Mouse (Mus musculus) layer of hippocampus, adult 8-10 months (tissue): ENCODE measurements around the gene Phactr3. TPM values are rescaled to one million over a fixed set of nuclear protein-coding genes. Genes with fewer than 3 reads are reported as not detected.

ENCODE experiments used
- DNase-seq, 2 experiments: peaks; one replicate each; pipeline ENCODE4 v3.0.0; 2022; ENCODE audit warnings: low spot score in 2 of 2
- total RNA-seq, 4 experiments: library from RNA; stranded (reverse); gene quantifications; 2 replicates each; pipeline ENCODE4 v1.2.4; 2022

The Phactr3 gene
- total RNA-seq, 4 experiments from 2014 or later = 123 to 135 (median 125) TPM

DNA sequence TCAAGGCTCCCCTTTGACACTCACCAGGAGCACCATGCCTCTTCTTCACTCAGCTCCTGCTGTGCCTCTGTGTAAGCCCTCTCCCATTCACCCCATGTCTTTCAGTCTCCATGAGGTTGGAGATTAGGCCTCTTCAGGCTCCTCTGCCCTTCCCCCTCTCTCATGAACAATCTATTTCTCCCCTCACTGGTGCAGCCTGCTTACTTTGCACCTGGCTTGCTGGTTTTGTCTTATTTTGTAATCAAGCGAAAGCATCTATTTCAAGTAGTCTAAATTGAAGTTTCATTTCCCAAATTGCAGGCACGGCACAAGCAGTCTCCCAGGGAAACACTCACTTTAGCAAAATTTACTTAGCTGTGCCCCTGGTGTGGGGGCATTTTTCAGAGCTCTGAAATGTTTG lies 70.2 kb downstream of the Phactr3 start:
- no peak for DNase-seq

DNA sequence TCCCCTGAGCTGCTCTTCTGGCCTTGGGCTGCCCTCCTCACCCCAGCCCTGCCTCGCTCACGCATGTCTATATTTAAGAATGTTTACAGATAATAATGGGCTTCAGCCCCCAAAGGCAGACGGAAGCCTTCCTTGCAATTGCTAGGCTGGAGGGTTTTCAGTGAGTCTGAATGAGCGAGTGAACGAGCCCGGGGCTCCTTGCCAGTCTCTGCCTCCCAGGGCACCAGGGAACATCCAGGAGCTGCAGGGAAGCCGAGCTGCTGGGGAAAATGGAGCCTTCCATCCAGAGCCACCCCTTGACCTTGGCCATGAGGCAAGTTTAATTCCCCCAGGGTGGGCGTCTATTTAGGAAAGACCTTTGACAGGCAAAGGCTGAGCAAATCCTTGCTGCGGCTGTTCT lies 74.1 kb downstream of the Phactr3 start:
- peak; percentile 51 to 55 for DNase-seq

DNA sequence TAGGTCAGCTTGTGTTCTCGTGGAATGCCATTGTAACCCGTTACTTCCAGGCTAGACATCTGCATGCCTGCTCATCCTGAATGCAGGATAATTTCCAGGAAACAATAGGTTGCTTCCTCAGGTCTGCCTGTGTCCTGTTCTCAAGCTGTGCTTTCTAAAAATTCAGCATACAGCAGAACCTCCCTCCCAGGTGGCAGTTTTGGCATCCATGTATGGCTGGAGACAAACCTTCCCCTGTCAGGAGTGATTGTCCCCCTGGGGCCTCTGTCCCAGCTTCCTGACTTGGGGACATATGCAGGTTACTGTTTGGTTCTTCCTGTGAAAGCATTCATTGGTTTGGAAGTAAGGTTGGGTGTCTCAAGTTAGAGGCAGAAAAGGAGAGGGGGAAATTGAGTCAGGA lies 74.7 kb downstream of the Phactr3 start:
- DNase-seq = no peak

DNA sequence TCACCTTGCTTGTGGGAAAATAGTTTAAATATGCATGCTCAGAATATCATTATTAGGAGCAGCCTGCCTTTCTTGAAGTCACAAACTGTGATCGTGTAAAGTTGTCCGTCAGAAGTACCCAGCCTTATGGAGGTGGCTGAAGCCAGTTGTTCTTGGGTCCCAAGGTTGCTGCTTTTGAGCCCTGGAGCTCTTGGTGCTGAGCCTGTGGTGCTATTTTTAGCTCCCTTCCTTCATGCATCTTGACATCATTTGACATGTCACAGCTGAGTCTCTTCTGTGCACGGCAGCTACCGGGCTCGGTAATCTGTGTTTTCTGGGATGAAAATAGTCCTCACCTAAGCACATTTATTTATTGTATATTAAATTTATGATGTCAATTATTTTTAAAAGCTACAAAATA lies 76.1 kb downstream of the Phactr3 start:
- no peak for DNase-seq

DNA sequence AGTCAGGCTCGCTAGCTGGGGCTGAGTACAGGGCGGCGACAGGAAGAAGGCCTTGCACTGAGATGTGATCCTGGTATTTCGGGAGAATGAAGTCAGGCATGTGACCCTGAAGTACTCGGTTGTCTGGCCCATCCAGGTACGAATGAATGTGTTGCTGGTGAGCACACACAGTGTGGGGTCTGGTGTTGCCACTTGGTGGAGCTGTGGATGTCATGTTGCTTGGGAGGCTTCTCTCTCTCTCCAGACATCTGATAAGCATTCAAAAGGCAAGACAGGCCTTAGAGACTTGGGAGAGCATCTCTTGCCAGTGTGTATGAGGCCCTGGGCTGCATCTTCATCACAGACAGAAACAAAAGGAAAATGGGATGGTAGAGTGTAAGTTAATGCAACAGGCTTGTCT lies 77.3 kb downstream of the Phactr3 start:
- DNase-seq = no peak

DNA sequence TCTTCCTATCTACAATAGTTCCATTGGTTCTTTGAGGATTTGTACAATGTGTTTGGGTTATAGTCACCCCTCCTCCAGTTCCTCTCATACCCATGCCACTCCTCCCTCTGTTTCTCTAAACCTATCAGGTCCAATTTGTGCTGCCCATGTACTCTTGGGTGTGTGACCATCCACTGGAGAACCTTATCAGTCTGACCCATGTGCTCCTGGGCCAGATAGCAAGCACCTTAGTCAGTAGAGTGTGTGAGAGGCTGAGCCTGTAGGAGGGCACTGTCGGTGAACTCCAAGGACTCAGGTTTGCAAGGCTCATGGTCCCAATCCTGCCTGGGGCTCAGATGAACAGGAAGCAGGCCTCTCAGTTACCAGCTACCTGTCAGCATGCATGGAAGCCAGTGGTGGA lies 78.8 kb downstream of the Phactr3 start:
- DNase-seq = no peak

DNA sequence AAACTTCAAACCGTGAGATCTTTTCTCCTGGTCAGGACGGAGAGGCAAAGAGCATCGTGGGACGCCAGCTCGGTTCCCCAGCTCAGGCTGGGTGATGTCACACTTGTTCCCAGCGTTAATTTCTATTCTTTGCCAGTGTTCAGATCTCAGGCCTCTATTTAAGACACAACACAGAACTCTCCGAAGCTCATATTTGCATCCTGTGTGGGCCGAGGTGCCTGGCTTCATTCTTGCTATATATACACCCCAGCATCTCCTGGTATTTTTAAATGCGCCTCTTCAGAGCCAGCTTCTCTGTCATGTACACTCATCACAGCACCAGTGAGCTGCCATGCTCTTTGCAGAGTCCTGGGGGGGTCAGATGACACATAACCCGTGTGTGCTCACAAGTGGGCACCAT lies 85.7 kb downstream of the Phactr3 start:
- no peak for DNase-seq

DNA sequence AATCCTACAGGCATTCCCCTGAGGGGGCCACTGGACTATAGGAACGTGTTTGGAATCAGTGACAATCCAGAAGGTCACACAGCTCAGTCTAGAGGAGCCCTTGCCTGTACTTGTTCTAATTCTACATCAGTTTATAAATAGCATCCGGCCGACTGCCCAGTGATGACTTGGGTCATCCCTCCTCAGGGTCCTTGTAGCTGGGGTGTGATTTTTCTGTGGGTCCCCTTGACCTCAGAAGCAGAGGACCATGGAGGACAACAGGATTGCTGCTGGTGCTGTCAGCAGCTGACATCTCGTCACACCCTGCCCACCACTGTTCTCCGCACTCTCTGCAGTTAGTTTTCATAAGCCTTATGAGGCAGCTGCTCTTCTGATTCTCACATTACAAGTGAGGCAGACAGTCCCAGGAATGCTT lies 89.4 kb downstream of the Phactr3 start:
- DNase-seq = no peak

DNA sequence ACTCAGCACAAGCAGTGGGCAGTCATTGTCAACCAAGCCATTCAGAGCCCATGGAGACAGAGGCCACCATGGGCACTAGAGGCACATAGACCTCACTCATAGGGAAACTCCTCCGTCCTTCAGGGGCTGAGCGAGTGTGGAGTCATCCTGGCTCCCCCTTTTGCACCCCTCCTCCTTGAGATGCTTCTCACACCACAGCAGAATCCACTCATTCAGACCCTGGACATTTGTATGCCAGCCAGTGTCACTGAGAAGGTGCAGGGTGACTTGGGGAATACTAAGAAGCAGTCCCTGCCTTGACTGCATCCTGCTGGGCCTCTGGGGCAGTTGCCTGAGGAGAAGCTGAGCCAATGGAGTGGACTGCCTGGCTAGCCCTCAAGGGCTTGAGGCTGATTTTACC lies 95.1 kb downstream of the Phactr3 start:
- DNase-seq = peak in 1 of 2 experiments; percentile 66

DNA sequence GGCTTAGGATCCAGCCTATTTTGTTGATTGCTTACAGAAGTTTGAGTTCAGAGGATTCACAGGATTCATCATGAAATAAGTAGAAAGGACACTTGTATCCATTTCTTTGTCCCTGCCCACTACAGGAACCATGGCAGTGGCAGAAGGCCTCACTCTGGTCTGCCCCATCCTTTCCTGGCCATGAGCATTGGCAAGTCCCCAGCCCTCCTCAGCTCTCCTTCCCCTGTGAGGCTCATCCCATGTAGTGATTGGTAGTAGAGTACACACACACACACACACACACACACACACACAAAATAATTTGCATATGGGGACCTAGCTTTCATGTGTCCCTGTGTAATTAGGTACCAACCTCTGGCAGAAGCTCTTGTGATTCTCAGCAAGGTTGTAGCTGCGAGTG lies 95.8 kb downstream of the Phactr3 start:
- no peak for DNase-seq

DNA sequence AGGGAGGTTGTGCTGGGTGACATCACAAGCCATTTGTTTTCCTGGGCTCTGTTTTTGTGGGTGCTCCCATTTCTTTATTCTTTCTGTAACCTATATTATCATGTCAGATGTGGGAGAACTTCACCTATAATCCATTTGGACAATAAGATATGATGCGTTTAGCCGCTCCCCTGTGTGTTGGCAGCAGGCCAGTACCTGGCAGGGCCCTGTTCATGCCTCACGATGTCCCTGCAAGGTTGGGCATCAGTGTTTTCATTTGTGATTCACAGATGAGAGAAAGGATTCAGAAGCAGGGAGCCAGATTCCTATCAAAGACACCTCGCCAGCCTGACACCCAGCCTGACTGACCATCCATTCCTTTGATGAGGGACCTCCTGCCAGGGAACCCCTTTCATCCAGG lies 99.7 kb downstream of the Phactr3 start:
- DNase-seq = no peak

DNA sequence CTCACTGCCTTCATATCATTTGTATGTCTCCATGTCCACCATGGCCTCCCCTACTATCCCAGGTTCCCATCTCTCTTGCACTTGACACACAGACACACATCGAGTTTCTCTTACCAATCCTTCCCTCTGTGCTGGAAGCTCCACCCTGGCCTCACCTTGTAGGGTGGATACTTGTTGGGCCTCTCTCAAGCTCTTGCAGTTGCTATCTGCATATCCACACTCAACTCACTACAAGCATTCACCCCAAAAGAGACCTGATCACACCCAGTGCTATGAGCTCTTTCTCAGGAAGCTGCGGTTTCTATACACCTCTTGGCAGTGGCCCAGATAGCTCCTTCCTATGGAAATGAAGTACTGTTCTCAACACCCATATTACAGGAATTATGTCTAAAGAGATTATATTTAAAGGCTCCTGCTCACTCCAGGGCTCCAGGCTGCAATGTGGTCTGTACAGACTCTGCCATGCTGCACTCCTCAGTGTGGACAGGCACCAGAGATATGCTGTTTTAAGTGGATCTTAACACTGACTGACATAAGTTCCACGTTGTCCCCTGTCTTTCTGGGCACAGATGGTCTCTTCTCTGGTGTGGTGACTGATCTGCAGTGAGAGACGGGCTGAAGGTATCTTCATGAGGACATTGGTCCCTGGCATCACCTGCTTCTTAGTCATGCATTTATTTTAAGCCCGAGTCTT lies 100.8 kb downstream of the Phactr3 start:
- DNase-seq = no peak

DNA sequence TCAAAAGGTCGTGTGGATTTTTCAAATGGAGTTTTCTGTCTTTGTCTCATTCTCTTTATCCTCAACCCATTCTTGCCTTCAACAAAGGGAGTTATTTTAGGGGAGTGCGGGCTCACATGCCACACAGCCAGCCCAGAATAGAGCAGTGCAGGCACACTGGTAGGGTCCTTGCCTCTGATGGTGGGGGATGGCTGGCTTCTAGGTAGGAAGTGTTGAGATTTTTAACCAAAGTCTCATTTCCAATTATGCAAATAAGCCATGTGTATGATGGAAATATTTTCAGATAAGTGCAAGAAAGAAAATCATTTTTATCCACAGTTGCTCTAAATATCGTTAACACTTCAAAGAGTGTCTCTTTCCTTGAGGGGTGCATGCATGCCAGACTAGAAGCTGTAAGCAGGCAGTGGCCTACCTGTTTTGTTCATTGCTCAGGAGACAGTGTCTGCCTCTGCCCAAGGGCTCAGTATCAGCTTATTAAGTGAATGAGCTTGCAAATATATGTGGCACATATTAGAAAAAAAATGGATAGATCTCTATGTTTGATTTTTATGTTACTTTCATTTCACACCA lies 101.5 kb downstream of the Phactr3 start:
- DNase-seq = no peak

DNA sequence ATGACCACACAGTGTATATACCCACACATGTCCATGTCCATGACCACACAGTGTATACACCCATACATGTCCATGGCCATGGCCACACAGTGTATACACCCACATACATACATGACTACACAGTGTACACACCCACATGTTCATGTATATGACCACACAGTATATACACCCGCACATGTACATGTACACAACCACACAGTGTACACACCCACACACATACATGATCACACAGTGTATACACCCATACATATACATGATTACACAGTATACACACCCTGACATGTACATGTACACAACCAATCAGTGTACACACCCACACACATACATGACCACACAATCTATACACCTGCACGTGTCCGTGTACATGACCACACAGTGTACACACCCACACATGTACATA lies 102.2 kb downstream of the Phactr3 start:
- DNase-seq = no peak

DNA sequence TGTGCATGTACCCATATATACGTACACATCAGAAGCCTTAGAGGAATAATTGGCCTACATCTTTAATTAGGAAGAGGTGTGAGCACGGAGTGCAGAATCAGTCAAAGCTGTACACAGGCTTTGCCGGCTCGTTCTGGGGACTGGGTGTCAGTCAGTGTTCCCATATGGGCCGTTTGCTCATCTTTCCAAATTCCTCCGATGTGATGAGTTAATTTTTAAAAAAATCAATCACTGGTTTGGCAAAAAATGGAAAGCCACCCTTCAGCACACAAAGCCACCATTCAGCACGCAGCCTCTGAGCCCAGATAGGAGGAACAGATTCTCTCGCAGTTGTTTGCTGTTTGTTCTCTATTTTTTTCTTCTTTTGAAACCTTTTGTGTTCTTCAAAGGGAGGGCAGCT lies 110.5 kb downstream of the Phactr3 start:
- peak in 1 of 2 experiments; percentile 25 for DNase-seq

DNA sequence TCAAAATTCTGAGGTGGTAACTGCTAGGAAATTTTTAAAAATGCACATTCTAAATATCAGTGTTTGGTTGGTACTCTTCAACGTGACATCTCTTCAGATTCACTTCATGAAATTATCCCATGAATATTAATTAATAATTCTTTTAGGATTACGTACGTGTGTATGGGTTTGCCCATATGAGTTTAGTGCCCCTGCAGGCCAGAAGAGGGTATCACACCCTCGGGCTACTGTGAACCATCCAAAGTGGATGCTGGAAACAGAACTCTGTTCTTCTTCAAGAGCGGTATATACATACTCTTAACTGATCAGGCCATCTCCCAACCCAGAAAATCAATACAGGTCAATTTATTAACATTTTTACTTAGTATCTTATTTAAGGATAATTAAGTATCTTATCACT lies 114.7 kb downstream of the Phactr3 start:
- no peak for DNase-seq

DNA sequence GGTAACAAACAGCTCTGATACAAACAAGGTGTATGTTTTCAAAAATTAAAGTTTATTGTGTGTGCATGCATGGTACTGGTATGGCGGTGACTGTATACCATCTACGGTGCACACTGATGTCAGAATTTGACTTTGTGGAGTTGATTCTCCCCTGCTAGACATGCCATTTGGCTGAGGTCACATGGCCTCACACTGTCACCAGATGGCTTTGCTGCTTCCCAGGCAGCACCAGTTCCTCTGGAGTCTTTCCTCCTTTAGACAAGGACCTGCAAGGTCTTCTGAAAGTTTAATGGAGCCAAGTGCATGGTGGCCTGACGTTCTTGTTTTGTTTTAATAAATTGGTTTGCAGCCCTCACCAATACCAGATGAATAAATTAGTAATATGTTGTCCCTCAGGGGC lies 118.3 kb downstream of the Phactr3 start:
- no peak for DNase-seq

DNA sequence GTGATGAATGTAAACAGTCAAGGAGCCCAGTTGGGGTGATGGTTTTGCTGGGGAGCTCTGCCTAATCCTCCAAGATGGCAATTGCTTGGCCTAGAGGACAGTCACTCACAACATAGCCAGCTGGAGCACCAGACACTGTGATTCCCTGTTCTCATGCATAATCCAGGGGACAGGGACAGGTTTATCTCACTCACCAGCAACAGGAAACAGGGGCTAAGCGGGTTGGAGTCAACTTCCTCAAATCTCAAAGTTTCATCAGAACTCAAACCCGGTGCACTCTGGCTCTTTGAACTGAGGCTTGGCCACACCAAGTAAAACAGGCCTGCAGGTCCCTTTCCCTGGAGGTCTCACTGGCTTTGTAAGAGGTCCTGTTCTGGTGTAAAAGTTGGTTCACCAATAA lies 119.7 kb downstream of the Phactr3 start:
- DNase-seq = no peak

DNA sequence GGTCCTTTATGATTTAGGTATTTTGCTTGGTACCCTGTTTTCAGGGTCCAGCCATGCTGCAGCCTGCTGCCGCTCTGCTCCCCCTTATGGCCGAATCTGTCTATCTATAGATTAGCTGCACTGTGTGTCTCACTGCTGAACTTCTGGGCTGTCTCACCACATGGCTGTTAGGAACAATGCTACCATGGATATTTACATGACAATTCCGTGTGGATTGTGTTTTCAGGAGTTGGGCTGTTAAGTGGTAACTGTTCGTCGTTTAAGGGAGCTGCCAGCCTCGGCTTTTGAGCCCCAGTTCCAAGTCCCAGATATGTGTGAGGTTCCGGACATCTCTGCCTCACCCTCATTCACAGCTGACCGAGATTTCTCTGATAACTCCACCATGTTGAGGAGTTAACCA lies 122.1 kb downstream of the Phactr3 start:
- no peak for DNase-seq

DNA sequence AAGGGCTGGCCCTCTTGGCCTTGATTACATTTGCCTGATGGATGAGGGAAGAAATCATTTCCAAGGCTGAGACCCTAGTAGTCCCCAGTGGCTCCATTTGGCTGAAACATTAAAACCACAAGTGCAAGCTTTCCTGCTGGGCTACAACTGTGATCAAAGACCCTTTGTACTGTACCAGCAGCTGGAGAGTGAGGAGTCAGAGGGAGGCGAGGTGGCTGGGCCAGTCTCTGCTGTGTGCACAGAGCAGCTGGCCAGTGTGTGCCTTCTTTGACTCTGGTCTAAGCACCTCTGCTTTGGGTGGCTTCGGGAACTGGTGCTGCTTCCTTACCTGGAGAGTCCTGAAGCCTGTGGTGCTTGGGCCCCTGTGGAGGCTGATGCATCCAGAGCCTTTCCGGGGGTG lies 122.6 kb downstream of the Phactr3 start:
- DNase-seq = no peak

DNA sequence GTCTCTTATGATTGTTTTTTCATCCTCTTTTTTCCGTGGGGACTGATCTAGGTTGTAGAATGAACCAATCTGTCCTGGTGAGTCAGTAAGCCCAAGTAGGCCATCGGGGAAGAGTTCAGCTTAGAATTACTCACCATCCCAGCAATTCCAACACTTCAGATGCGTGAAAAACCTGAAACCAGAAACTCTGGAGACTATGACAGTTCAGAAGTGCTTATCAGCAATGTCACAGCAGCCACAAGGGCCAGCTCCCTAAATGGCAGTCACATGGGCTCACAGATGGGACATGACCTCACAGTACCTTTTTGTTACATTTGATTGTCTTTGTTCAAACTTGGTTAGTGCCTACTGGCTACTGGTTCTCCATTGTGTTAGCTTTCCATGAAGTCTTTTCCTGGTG lies 124.2 kb downstream of the Phactr3 start:
- DNase-seq = no peak

DNA sequence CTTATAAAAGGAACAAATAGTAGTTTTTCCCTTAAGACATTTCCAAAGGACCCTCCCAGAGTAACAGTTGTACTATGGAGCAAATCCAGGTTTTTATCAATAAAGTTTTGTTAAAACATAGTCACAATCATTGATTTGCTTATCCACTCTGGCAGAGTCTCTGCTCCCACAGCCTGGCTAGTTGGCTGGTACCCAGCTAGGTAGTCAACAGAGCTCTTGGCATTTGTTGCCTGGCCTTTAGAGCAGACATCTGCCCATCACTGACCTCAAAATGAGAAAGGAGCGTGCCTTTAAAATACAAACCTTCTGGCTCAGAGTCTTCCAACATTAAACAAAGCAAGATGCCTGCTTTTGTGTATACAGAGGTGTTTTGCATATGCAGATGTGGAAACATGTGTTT lies 126.1 kb downstream of the Phactr3 start:
- no peak for DNase-seq

DNA sequence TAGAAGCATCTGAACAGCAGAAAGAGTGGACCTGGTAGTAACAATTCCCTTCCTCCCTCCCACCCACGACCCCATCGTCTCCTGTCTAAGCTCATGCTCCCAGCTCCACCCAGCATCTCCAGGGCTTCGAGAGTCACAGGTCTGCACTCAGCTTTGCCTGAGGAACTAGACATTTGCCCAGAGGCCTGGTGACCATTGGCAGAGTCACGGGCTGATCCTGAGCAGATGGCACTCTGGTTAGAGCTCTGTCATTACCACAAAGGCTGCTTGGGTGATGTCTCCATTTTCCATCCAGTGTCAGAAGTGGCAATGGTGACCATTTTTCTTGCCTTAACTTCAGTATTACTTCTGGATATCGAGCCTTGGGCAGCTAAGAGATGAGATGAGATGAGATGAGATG lies 127.1 kb downstream of the Phactr3 start:
- DNase-seq = no peak

DNA sequence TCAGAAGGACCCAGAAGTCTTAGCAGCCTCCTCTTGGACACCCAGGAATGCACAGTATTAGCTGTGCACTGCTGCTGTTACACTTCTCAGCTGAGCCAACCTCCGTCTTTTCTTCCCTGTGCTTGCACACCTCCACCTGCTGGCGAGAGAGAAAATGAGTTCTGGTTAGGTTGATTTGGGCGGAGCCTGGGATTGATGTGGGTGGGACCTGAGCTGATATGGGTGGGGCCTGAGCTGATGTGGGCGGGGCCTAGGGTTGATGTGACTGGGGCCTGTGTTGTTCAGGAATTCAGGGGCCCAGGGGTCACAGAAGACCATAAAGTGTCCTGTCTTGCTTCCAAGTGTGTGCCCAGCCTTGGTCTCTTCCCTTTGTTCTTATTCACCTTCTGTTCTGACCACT lies 128.0 kb downstream of the Phactr3 start:
- DNase-seq = no peak
